Mouse (Mus musculus): ENCODE measurements around the gene Ddr1.

DNA sequence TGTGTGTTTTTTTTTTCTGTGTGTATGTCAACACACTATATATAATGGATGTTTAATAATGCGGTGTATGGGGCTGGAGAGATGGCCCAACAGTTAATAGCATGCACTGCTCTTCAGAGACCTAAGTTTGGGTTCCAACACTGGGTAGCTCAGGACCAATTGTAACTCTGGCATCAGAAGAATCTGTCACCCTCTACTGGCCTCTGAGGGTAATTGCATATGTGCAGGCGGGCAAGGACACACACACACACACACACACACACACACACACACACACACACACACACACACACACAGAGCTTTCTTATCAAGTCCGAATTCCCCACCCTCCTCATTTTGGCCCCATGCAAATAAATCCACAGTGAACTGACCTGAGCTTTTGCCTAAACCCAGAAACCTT is 69.2 kb downstream of the Ddr1 start:
- TF ChIP-seq CTCF (IDR thresholded peaks at IDR 0.05; ENCODE audit: control insufficient read depth, insufficient read depth, insufficient read length) (no peak), USF1 (IDR thresholded peaks at IDR 0.05; ENCODE audit: low read depth) (no peak), CEBPB (IDR thresholded peaks at IDR 0.05; ENCODE audit: low read depth) (no peak), MAX (IDR thresholded peaks at IDR 0.05) (no peak)

Measured in C2C12 (cell line).